Mouse (Mus musculus): Measurements from ENCODE around the gene Ankrd37. TPM values are rescaled to one million over a fixed set of nuclear protein-coding genes. Genes with fewer than 3 reads are reported as not detected.

Gene Ankrd37
- total and polyA plus RNA-seq, 3 experiments: 15.5 to 30.8 TPM; not detected in 1

DNA sequence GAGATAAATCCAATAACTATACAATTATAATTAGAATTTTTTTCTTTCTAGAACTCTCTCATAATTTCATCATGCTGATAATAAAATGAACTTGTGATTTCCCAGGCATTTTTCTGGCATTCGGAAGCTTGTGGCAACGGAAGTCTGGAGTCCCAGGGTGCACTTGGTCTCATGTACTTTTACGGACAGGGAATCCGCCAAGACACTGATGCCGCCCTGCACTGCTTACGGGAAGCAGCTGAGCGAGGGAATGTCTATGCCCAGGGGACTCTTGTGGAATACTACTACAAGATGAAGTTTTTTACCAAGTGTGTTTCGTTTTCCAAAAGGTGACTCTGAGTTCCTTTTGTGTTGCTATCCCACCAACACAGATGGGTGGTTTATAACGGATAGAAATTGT, 17.3 kb upstream of the Ankrd37 start:
- Histone ChIP-seq H3K9me3 (replicated peaks; ENCODE audit: insufficient read depth, low read length) (no peaks in the 10 kb centered on the region), H3K9ac (ENCODE audit: control insufficient read depth, low read depth, low read length, poor library complexity, severe bottlenecking) (no peak overlapping the region), H3K4me3 (ENCODE audit: control insufficient read depth in 1 of 2, insufficient read depth in 1 of 2, low read depth in 2 of 2, low read length in 2 of 2) (no peak overlapping the region), H3K36me3 (ENCODE audit: control insufficient read depth in 1 of 2, insufficient read depth in 2 of 2, low read length in 2 of 2) (no peaks in the 10 kb centered on the region), H3K4me1 (ENCODE audit: control insufficient read depth in 1 of 2, insufficient read depth in 2 of 2, low read length in 2 of 2) (no peaks in the 10 kb centered on the region), H3K79me2 (ENCODE audit: control insufficient read depth, insufficient read depth, low read length, poor library complexity) (no peaks in the 10 kb centered on the region), H3K27ac (ENCODE audit: control insufficient read depth, low read depth, low read length) (no peak overlapping the region), H3K27me3 (ENCODE audit: control insufficient read depth in 1 of 2, insufficient read depth in 2 of 2, low read length in 2 of 2) (no peaks in the 10 kb centered on the region)
- no peak for DNase-seq (ENCODE audit: low read depth, low spot score)
- TF ChIP-seq TAL1 (IDR thresholded peaks at IDR 0.05; ENCODE audit: low read length) (no peak), MAZ (IDR thresholded peaks at IDR 0.05; ENCODE audit: low read depth, low read length) (no peak), ETS1 (IDR thresholded peaks at IDR 0.05; ENCODE audit: low read depth, low read length) (no peak), SMC3 (IDR thresholded peaks at IDR 0.05; ENCODE audit: low read depth, low read length) (no peak), MAX (IDR thresholded peaks at IDR 0.05; ENCODE audit: low read length) (no peak)

- H3K27ac ChIP-seq (ENCODE audit: control insufficient read depth, low read depth, low read length): no peak overlapping the region
- no peak for TF ChIP-seq ZMIZ1 (IDR thresholded peaks at IDR 0.05; ENCODE audit: low read depth, low read length)
- no peak for TF ChIP-seq USF2 (IDR thresholded peaks at IDR 0.05; ENCODE audit: borderline replicate concordance in 1 of 2, insufficient read depth in 1 of 2, low read depth in 1 of 2, low read length in 2 of 2)
- TF ChIP-seq MXI1 (IDR thresholded peaks at IDR 0.05; ENCODE audit: low read depth, low read length): no peak
- no peak for TF ChIP-seq MEF2A (IDR thresholded peaks at IDR 0.05; ENCODE audit: extremely low read depth, insufficient replicate concordance, low read depth, low read length, poor library complexity, severe bottlenecking)
Measured at GRCm38 (mm10) chr8:46022203-46022602, 16.7 kb upstream of the Ankrd37 start.

DNA sequence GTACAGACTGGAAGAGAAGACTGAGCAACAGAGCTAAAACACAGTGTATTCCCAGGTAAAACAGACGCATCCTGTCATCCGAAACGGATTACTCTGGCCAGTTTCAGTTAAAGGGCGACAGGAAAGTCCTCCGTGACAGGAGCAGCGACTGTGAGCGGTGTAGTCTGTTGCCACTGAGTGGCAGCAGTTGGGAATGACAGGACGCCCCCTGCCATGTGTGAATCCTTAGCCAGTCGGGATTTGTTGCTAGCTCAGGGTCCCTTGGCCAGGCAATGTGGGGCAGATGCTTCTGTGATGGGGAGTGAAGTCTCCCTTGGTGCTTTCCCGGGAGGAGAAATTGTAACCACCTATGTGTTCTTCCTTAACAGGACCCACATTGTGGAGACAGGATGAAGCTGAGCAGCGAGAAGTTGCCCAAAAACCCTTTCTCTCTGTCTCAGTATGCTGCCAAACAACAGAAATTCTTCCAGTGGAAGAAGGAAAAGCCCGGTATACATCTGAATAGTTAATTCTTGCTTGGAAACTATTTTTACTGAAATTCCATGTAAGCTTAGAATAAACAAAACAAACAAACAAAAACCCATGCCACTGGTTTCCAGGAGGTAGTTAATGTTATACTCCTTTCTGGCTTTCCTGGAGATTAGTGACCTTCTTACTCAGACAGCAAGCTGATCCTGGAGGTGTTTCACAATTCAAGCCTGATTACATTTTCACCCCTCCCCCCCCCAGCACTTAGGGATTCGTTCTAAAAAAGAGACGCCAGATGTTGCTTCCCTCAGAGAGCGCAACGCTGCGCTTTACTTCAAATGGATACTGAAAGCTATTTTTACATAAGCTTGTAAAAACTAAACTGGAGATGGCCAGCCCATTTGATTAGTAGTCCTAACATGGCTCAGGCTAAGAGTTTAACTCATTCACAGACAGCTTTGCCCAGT, 5.5 kb upstream of the Ankrd37 start:
- no peak for DNase-seq (ENCODE audit: low read depth, low spot score)
- Histone ChIP-seq H3K79me2 (ENCODE audit: control insufficient read depth, insufficient read depth, low read length, poor library complexity) (no peaks in the 10 kb centered on the region), H3K9me3 (replicated peaks; ENCODE audit: insufficient read depth, low read length) (no peaks in the 10 kb centered on the region), H3K4me3 (ENCODE audit: control insufficient read depth in 1 of 2, insufficient read depth in 1 of 2, low read depth in 2 of 2, low read length in 2 of 2) (no peak overlapping the region), H3K4me1 (ENCODE audit: control insufficient read depth in 1 of 2, insufficient read depth in 2 of 2, low read length in 2 of 2) (no peaks in the 10 kb centered on the region; a peak in 2 of 4 replicates), H3K36me3 (ENCODE audit: control insufficient read depth in 1 of 2, insufficient read depth in 2 of 2, low read length in 2 of 2) (peaks cover 0 to 5% of the 10 kb centered on the region in 2 experiments; a peak in 2 of 4 replicates), H3K27me3 (ENCODE audit: control insufficient read depth in 1 of 2, insufficient read depth in 2 of 2, low read length in 2 of 2) (no peaks in the 10 kb centered on the region), H3K9ac (ENCODE audit: control insufficient read depth, low read depth, low read length, poor library complexity, severe bottlenecking) (no peak overlapping the region), H3K27ac (ENCODE audit: control insufficient read depth, low read depth, low read length) (no peak overlapping the region)
- TF ChIP-seq USF2 (IDR thresholded peaks at IDR 0.05; ENCODE audit: borderline replicate concordance in 1 of 2, insufficient read depth in 1 of 2, low read depth in 1 of 2, low read length in 2 of 2) (no peak), CHD1 (IDR thresholded peaks at IDR 0.05; ENCODE audit: low read depth, low read length) (no peak), TCF12 (IDR thresholded peaks at IDR 0.05; ENCODE audit: low read depth, low read length) (no peak), BHLHE40 (IDR thresholded peaks at IDR 0.05; ENCODE audit: borderline replicate concordance, low read depth, low read length) (no peak), MYC (IDR thresholded peaks at IDR 0.05; ENCODE audit: low read depth, low read length) (no peak), TAL1 (IDR thresholded peaks at IDR 0.05; ENCODE audit: low read length) (no peak), ELF1 (IDR thresholded peaks at IDR 0.05; ENCODE audit: low read depth, low read length) (no peak), ZNF384 (IDR thresholded peaks at IDR 0.05; ENCODE audit: low read depth, low read length) (no peak), JUND (IDR thresholded peaks at IDR 0.05; ENCODE audit: low read depth, low read length) (no peak), MEF2A (IDR thresholded peaks at IDR 0.05; ENCODE audit: extremely low read depth, insufficient replicate concordance, low read depth, low read length, poor library complexity, severe bottlenecking) (no peak), USF1 (IDR thresholded peaks at IDR 0.05; ENCODE audit: low read depth, low read length) (no peak)

More at GRCm38 (mm10) chr8:46022203-46022602, 16.7 kb upstream of the Ankrd37 start:
- Histone ChIP-seq H3K4me3 (ENCODE audit: control insufficient read depth in 1 of 2, insufficient read depth in 1 of 2, low read depth in 2 of 2, low read length in 2 of 2) (no peak overlapping the region), H3K36me3 (ENCODE audit: control insufficient read depth in 1 of 2, insufficient read depth in 2 of 2, low read length in 2 of 2) (no peaks in the 10 kb centered on the region), H3K79me2 (ENCODE audit: control insufficient read depth, insufficient read depth, low read length, poor library complexity) (no peaks in the 10 kb centered on the region), H3K27me3 (ENCODE audit: control insufficient read depth in 1 of 2, insufficient read depth in 2 of 2, low read length in 2 of 2) (no peaks in the 10 kb centered on the region), H3K9ac (ENCODE audit: control insufficient read depth, low read depth, low read length, poor library complexity, severe bottlenecking) (no peak overlapping the region), H3K9me3 (replicated peaks; ENCODE audit: insufficient read depth, low read length) (no peaks in the 10 kb centered on the region), H3K4me1 (ENCODE audit: control insufficient read depth in 1 of 2, insufficient read depth in 2 of 2, low read length in 2 of 2) (no peaks in the 10 kb centered on the region)
- DNase-seq (ENCODE audit: low read depth, low spot score): no peak

Data from MEL (cell line).